8 mouse cellular contexts compared by ENCODE assay signal in genomic region chr11:115603128-115603475, GRCm38 (mm10). TPM values are rescaled to one million over a fixed set of nuclear protein-coding genes. Genes with fewer than 3 reads are reported as not detected.
DNase-seq lines count a peak whose midpoint lies in the region; ATAC-seq and TF ChIP-seq lines count a peak whose summit lies in the region.

No protein-coding gene starts in this region.

- H3K9me3 ChIP-seq in liver, embryonic 13.5 days (replicated peaks) = no peaks in the 10 kb centered on the region

- TF ChIP-seq POLR2A in thymus, adult 2 months (IDR thresholded peaks at IDR 0.05; ENCODE audit: control insufficient read depth, extremely low read depth, insufficient read depth, low read length, poor library complexity) = no peak

- peak; percentile 14 for DNase-seq in embryo, embryonic 10.5 days (ENCODE audit: low spot score)
- no peak for DNase-seq in embryo, embryonic 11 days
- DNase-seq in thymus, adult 2 months = no peak
- DNase-seq in thymus, postnatal 0 days (ENCODE audit: low spot score) = no peak
- DNase-seq in liver, embryonic 13.5 days = no peak
- no peak for DNase-seq in left cerebral cortex, postnatal 36 days (ENCODE audit: low spot score in 2 of 2)

- peak overlapping the region; percentile 55 for H3K27ac ChIP-seq in thymus, adult 2 months (ENCODE audit: control insufficient read depth, insufficient read depth, low read length)
- peak overlapping the region; percentile 88 for H3K27ac ChIP-seq in liver, embryonic 13.5 days

- no peak for ATAC-seq in liver, embryonic 13.5 days (ENCODE audit: low read depth)
- ATAC-seq in erythroid progenitor cell, adult 5-6 weeks (replicated peaks; ENCODE audit: low FRiP score, poor library complexity, severe bottlenecking) = no peak
- ATAC-seq in CD4-positive, CD25-positive, alpha-beta regulatory T cell, adult 4 months = no peak

- peak overlapping the region; percentile 89 for H3K9ac ChIP-seq in liver, embryonic 13.5 days

- peak overlapping the region; percentile 92 for H3K4me2 ChIP-seq in liver, embryonic 13.5 days

- WGBS in thymus, adult 2 months = 4% methylated on average over 15 of the region's 15 CpGs
- WGBS in liver, embryonic 13.5 days (ENCODE audit: insufficient replicate concordance) = 2% methylated on average over 15 of the region's 15 CpGs

- peak overlapping the region; percentile 62 for H3K4me3 ChIP-seq in thymus, adult 2 months (ENCODE audit: control insufficient read depth, insufficient read depth, low read length)
- H3K4me3 ChIP-seq in liver, embryonic 13.5 days (replicated peaks) = peak overlapping the region; percentile 79

- H3K27me3 ChIP-seq in thymus, adult 2 months (ENCODE audit: control insufficient read depth, insufficient read depth, low read length) = no peaks in the 10 kb centered on the region
- H3K27me3 ChIP-seq in liver, embryonic 13.5 days = no peaks in the 10 kb centered on the region

- intact Hi-C loops in left cerebral cortex, postnatal 36 days (cut with DNase I) = loop anchor here (5.0 kb wide), 2 partner anchors 66 to 111 kb away; partner anchors contain the start of genes Nt5c and Sumo2

- peaks cover 21% of the 10 kb centered on the region for H3K4me1 ChIP-seq in thymus, adult 2 months (replicated peaks; ENCODE audit: control insufficient read depth, insufficient read depth, low read length)
- peaks cover 65% of the 10 kb centered on the region for H3K4me1 ChIP-seq in liver, embryonic 13.5 days (replicated peaks)

- H3K36me3 ChIP-seq in thymus, adult 2 months (ENCODE audit: control insufficient read depth, insufficient read depth, low read length) = peaks cover 11% of the 10 kb centered on the region
- H3K36me3 ChIP-seq in liver, embryonic 13.5 days = peaks cover 58% of the 10 kb centered on the region

- TF ChIP-seq CTCF in thymus, adult 2 months (IDR thresholded peaks at IDR 0.05; ENCODE audit: borderline replicate concordance, control insufficient read depth, extremely low read depth, insufficient read depth, low read length, poor library complexity) = no peak

RNA-seq across cellular contexts. Expression of gene Mrps7, which starts 0.6 kb away (rescaled TPM):
- polyA plus RNA-seq in thymus, adult 2 months (2012; rRNA removed) = 24.5 and 25.0 TPM in 2 replicates
- 81.2 and 85.3 TPM in 2 replicates for polyA plus RNA-seq in thymus, postnatal 0 days (2015; fragmentation: Nextera tagmentation; extraction: Ambion mirVana)
- 71.5 and 77.4 TPM in 2 replicates for polyA plus RNA-seq in liver, embryonic 13.5 days (2015; fragmentation: Nextera tagmentation; extraction: Ambion mirVana)
- total RNA-seq in erythroid progenitor cell, adult 5-6 weeks (2015; ENCODE audit: low replicate concordance) = 10.1 and 22.2 TPM in 2 replicates
- total RNA-seq in erythroid progenitor cell, adult 5-6 weeks (2017; ENCODE audit: low replicate concordance) = 5.1 and 12.3 TPM in 2 replicates
- polyA plus RNA-seq in CD4-positive, CD25-positive, alpha-beta regulatory T cell, adult 4 months (2017; shearing (Covaris generic)) = 10 to 100 TPM; 26.9 to 31.1 TPM
- total RNA-seq in left cerebral cortex, postnatal 36 days (2021) = 10 to 100 TPM; 49.8 to 57.9 TPM

RNA-seq across cellular contexts. Expression of gene Gga3, which starts 0.7 kb away (rescaled TPM):
- 102 and 106 TPM in 2 replicates for polyA plus RNA-seq in thymus, adult 2 months (2012; rRNA removed)
- polyA plus RNA-seq in thymus, postnatal 0 days (2015; fragmentation: Nextera tagmentation; extraction: Ambion mirVana) = 20.1 and 20.9 TPM in 2 replicates
- 8.5 and 10.5 TPM in 2 replicates for polyA plus RNA-seq in liver, embryonic 13.5 days (2015; fragmentation: Nextera tagmentation; extraction: Ambion mirVana)
- 18.0 and 20.9 TPM in 2 replicates for total RNA-seq in erythroid progenitor cell, adult 5-6 weeks (2015; ENCODE audit: low replicate concordance)
- 20.7 and 33.2 TPM in 2 replicates for total RNA-seq in erythroid progenitor cell, adult 5-6 weeks (2017; ENCODE audit: low replicate concordance)
- 10 to 100 TPM; 35.0 to 43.9 TPM for polyA plus RNA-seq in CD4-positive, CD25-positive, alpha-beta regulatory T cell, adult 4 months (2017; shearing (Covaris generic))
- total RNA-seq in left cerebral cortex, postnatal 36 days (2021) = 10 to 100 TPM; 70.2 to 74.3 TPM

RNA-seq across cellular contexts. Expression of gene Mif4gd, which starts 9.7 kb away (rescaled TPM):
- 188 and 215 TPM in 2 replicates for polyA plus RNA-seq in thymus, adult 2 months (2012; rRNA removed)
- polyA plus RNA-seq in thymus, postnatal 0 days (2015; fragmentation: Nextera tagmentation; extraction: Ambion mirVana) = 120 and 121 TPM in 2 replicates
- 26.8 and 30.3 TPM in 2 replicates for polyA plus RNA-seq in liver, embryonic 13.5 days (2015; fragmentation: Nextera tagmentation; extraction: Ambion mirVana)
- total RNA-seq in erythroid progenitor cell, adult 5-6 weeks (2015; ENCODE audit: low replicate concordance) = 62.3 and 66.7 TPM in 2 replicates
- 36.5 and 69.8 TPM in 2 replicates for total RNA-seq in erythroid progenitor cell, adult 5-6 weeks (2017; ENCODE audit: low replicate concordance)
- polyA plus RNA-seq in CD4-positive, CD25-positive, alpha-beta regulatory T cell, adult 4 months (2017; shearing (Covaris generic)) = 100 to 1,000 TPM; 208 to 251 TPM
- total RNA-seq in left cerebral cortex, postnatal 36 days (2021) = 10 to 100 TPM; 15.1 to 18.1 TPM

RNA-seq across cellular contexts. Expression of gene Slc25a19, which starts 25.0 kb away (rescaled TPM):
- 98.5 and 98.6 TPM in 2 replicates for polyA plus RNA-seq in thymus, adult 2 months (2012; rRNA removed)
- 35.5 and 39.5 TPM in 2 replicates for polyA plus RNA-seq in thymus, postnatal 0 days (2015; fragmentation: Nextera tagmentation; extraction: Ambion mirVana)
- polyA plus RNA-seq in liver, embryonic 13.5 days (2015; fragmentation: Nextera tagmentation; extraction: Ambion mirVana) = 12.2 and 15.8 TPM in 2 replicates
- total RNA-seq in erythroid progenitor cell, adult 5-6 weeks (2015; ENCODE audit: low replicate concordance) = 3.2 and 7.1 TPM in 2 replicates
- total RNA-seq in erythroid progenitor cell, adult 5-6 weeks (2017; ENCODE audit: low replicate concordance) = 2.0 and 6.4 TPM in 2 replicates
- 10 to 100 TPM; 93.6 to 98.8 TPM for polyA plus RNA-seq in CD4-positive, CD25-positive, alpha-beta regulatory T cell, adult 4 months (2017; shearing (Covaris generic))
- total RNA-seq in left cerebral cortex, postnatal 36 days (2021) = 10 to 100 TPM; 56.8 to 60.1 TPM

RNA-seq across cellular contexts. Expression of gene Nup85, which starts 38.9 kb away (rescaled TPM):
- 114 and 136 TPM in 2 replicates for polyA plus RNA-seq in thymus, adult 2 months (2012; rRNA removed)
- 148 and 163 TPM in 2 replicates for polyA plus RNA-seq in thymus, postnatal 0 days (2015; fragmentation: Nextera tagmentation; extraction: Ambion mirVana)
- polyA plus RNA-seq in liver, embryonic 13.5 days (2015; fragmentation: Nextera tagmentation; extraction: Ambion mirVana) = 158 and 175 TPM in 2 replicates
- 78.9 and 133 TPM in 2 replicates for total RNA-seq in erythroid progenitor cell, adult 5-6 weeks (2015; ENCODE audit: low replicate concordance)
- 141 and 174 TPM in 2 replicates for total RNA-seq in erythroid progenitor cell, adult 5-6 weeks (2017; ENCODE audit: low replicate concordance)
- polyA plus RNA-seq in CD4-positive, CD25-positive, alpha-beta regulatory T cell, adult 4 months (2017; shearing (Covaris generic)) = 10 to 100 TPM; 64.4 to 82.5 TPM
- 10 to 100 TPM; 41.6 to 49.9 TPM for total RNA-seq in left cerebral cortex, postnatal 36 days (2021)
